Mouse (Mus musculus) layer of hippocampus, adult 18-20 months (tissue): Measurements from ENCODE around the gene Adora2a. TPM values are rescaled to one million over a fixed set of nuclear protein-coding genes. Genes with fewer than 3 reads are reported as not detected.
"Not testable (repeated sequence)": the region's sequence is repeated elsewhere in the genome, so short reads cannot be mapped to it uniquely, and the experiment has no call there.

Source experiments
- DNase-seq, 2 experiments: peaks; one replicate each; pipeline ENCODE4 v3.0.0; 2022; ENCODE audit warnings: low spot score in 2 of 2
- long read RNA-seq: library from polyadenylated mRNA; stranded (forward); transcript quantifications from one replicate; pipeline ENCODE4 v2.0.0, GENCODE M21; 2021
- total RNA-seq, 2 experiments: library from RNA; stranded (reverse); gene quantifications; 2 replicates each; pipeline ENCODE4 v1.2.3; 2021

Gene Adora2a
- total RNA-seq: 1 to 10 TPM; 1.7 to 1.8 TPM
- long read RNA-seq: 0 reads

- DNase-seq: no peak
Observed at GRCm38 (mm10) chr10:75316872-75316907, at the start of gene Adora2a. TSS of gene Adora2a (plus strand) at chr10:75316877.

GRCm38 (mm10) chr10:75273020-75273419, 43.7 kb upstream of the Adora2a start:
- no peak for DNase-seq

GRCm38 (mm10) chr10:75276427-75277013, 40.2 kb upstream of the Adora2a start:
- no peak for DNase-seq

GRCm38 (mm10) chr10:75277501-75277900, 39.2 kb upstream of the Adora2a start:
- DNase-seq: peak in 1 of 2 experiments; percentile 52

- no peak for DNase-seq
Observed at GRCm38 (mm10) chr10:75282648-75283047, 34.0 kb upstream of the Adora2a start.

- no peak for DNase-seq
Observed at GRCm38 (mm10) chr10:75283821-75284220, 32.9 kb upstream of the Adora2a start.

- no peak for DNase-seq
Observed at GRCm38 (mm10) chr10:75288579-75288978, 28.1 kb upstream of the Adora2a start.

GRCm38 (mm10) chr10:75289392-75289791, 27.3 kb upstream of the Adora2a start:
- no peak for DNase-seq

- DNase-seq: no peak
Observed at GRCm38 (mm10) chr10:75290650-75291049, 26.0 kb upstream of the Adora2a start.

- DNase-seq: no peak
Observed at GRCm38 (mm10) chr10:75291338-75291737, 25.3 kb upstream of the Adora2a start.

GRCm38 (mm10) chr10:75292206-75292605, 24.5 kb upstream of the Adora2a start:
- not testable (repeated sequence) for DNase-seq

- DNase-seq: no peak
Observed at GRCm38 (mm10) chr10:75293288-75293687, 23.4 kb upstream of the Adora2a start.

- no peak for DNase-seq
Observed at GRCm38 (mm10) chr10:75294362-75294761, 22.3 kb upstream of the Adora2a start.

GRCm38 (mm10) chr10:75294926-75295325, 21.8 kb upstream of the Adora2a start:
- no peak for DNase-seq

GRCm38 (mm10) chr10:75298608-75299007, 18.1 kb upstream of the Adora2a start:
- DNase-seq: no peak

GRCm38 (mm10) chr10:75299785-75300418, 16.8 kb upstream of the Adora2a start:
- DNase-seq: peak in 1 of 2 experiments; percentile 28

GRCm38 (mm10) chr10:75301195-75301806, 15.4 kb upstream of the Adora2a start:
- DNase-seq: no peak

GRCm38 (mm10) chr10:75301937-75302336, 14.7 kb upstream of the Adora2a start:
- DNase-seq: no peak

- DNase-seq: no peak
Observed at GRCm38 (mm10) chr10:75302536-75302935, 14.1 kb upstream of the Adora2a start.

- peak; percentile 81 to 86 for DNase-seq
Observed at GRCm38 (mm10) chr10:75303324-75304048, 13.2 kb upstream of the Adora2a start.

GRCm38 (mm10) chr10:75304049-75304405, 12.7 kb upstream of the Adora2a start:
- DNase-seq: no peak

- no peak for DNase-seq
Observed at GRCm38 (mm10) chr10:75304413-75304812, 12.3 kb upstream of the Adora2a start.

GRCm38 (mm10) chr10:75307130-75307529, 9.5 kb upstream of the Adora2a start:
- no peak for DNase-seq
